23 mouse cellular contexts compared by ENCODE assay signal in genomic region chr4:132783732-132784131, GRCm38 (mm10). TPM values are rescaled to one million over a fixed set of nuclear protein-coding genes. Genes with fewer than 3 reads are reported as not detected.
DNase-seq lines count a peak whose midpoint lies in the region; ATAC-seq and TF ChIP-seq lines count a peak whose summit lies in the region.
"Had no signal": no experiment of that assay in that cellular context is flagged by ENCODE, and none has a peak within 500 bp of the region (broad histone marks: within the 10 kb centered on the region; RNA-seq: fewer than 3 reads in every experiment).

No protein-coding gene starts in this region.

- no peak overlapping the region for H3K9ac ChIP-seq in CH12.LX (ENCODE audit: insufficient read depth, low read depth)
- H3K9ac ChIP-seq: embryonic facial prominence, embryonic 13.5 days; forebrain, embryonic 13.5 days; heart, embryonic 15.5 days; hindbrain, embryonic 14.5 days had no signal

- DNase-seq in CD4-positive helper T cell, adult 2 months (ENCODE audit: low read depth, low spot score): peak; percentile 79
- no peak for DNase-seq in CH12.LX (ENCODE audit: extremely low read depth)
- no peak for DNase-seq in thymus, postnatal 36 days
- no peak for DNase-seq in retina, embryonic 14.5 days (ENCODE audit: low spot score)
- DNase-seq in frontal cortex, postnatal 25 days (ENCODE audit: low spot score in 2 of 2): no peak
- DNase-seq in MN1 (ENCODE audit: low spot score): no peak
- DNase-seq: adrenal gland, postnatal 10 days; cerebellum, adult 18-20 months; cerebellum, adult 9-11 months; cerebellum, postnatal 36 days; gastrocnemius, postnatal 14 days; heart, adult 2 months; heart, postnatal 14 days had no signal

- H3K9me3 ChIP-seq in CH12.LX (replicated peaks; ENCODE audit: low read length): peaks cover 8% of the 10 kb centered on the region
- H3K9me3 ChIP-seq: embryonic facial prominence, embryonic 13.5 days; forebrain, embryonic 13.5 days; heart, embryonic 15.5 days; hindbrain, embryonic 10.5 days had no signal

- 0 out of 2 replicates have a peak, but pooled peaks have one; percentile 28 for ATAC-seq in megakaryocyte-erythroid progenitor cell, adult 5-6 weeks (replicated peaks; ENCODE audit: low FRiP score, low TSS enrichment, poor library complexity, severe bottlenecking)
- ATAC-seq: forebrain, embryonic 13.5 days; intestine, postnatal 0 days had no signal

- H3K4me2 ChIP-seq in CH12.LX (ENCODE audit: insufficient read depth, low read depth, poor library complexity, severe bottlenecking): no peak overlapping the region
- H3K4me2 ChIP-seq: embryonic facial prominence, embryonic 13.5 days; forebrain, embryonic 13.5 days; heart, embryonic 11.5 days; heart, embryonic 15.5 days; hindbrain, embryonic 14.5 days had no signal

- in situ Hi-C loops in CH12.LX (cut with MboI; ENCODE audit: low pct_ligation_motif_present, low pct_unique_long_range_greater_than_20kb, low sequenced_read_pairs): no loop called here

- TF ChIP-seq EP300 in CH12.LX (IDR thresholded peaks at IDR 0.05; ENCODE audit: low read length): no peak

- no peaks in the 10 kb centered on the region for H3K79me2 ChIP-seq in CH12.LX (replicated peaks; ENCODE audit: control insufficient read depth, extremely low read depth, insufficient read depth, poor library complexity, severe bottlenecking)

- TF ChIP-seq POLR2A in CH12.LX (IDR thresholded peaks at IDR 0.05; ENCODE audit: low read depth, low read length): no peak
- TF ChIP-seq POLR2A in bone marrow macrophage, adult 2 months (IDR thresholded peaks at IDR 0.05; ENCODE audit: borderline replicate concordance, low read depth, low read length): no peak

- 0 out of 2 replicates have a peak overlapping the region, but pooled peaks have one; percentile 16 for H3K27ac ChIP-seq in CH12.LX (ENCODE audit: insufficient read depth, low read depth)
- H3K27ac ChIP-seq in bone marrow macrophage, adult 2 months (ENCODE audit: insufficient read depth, low read depth, low read length): peak overlapping the region; percentile 21; the same call in 1 of the 2 replicates
- H3K27ac ChIP-seq: embryonic facial prominence, embryonic 13.5 days; forebrain, embryonic 13.5 days; heart, adult 2 months; heart, embryonic 15.5 days; hindbrain, embryonic 10.5 days; hindbrain, embryonic 14.5 days had no signal

- no peaks in the 10 kb centered on the region for H3K27me3 ChIP-seq in CH12.LX (replicated peaks)
- H3K27me3 ChIP-seq: embryonic facial prominence, embryonic 13.5 days; forebrain, embryonic 13.5 days; heart, embryonic 15.5 days had no signal

- no peak overlapping the region for H3K4me3 ChIP-seq in CH12.LX (replicated peaks in 1 of 3; ENCODE audit: low read depth in 2 of 3, low read length in 2 of 3, poor library complexity in 1 of 3)
- no peak overlapping the region for H3K4me3 ChIP-seq in bone marrow macrophage, adult 2 months (ENCODE audit: insufficient read depth, low read length)
- H3K4me3 ChIP-seq: embryonic facial prominence, embryonic 13.5 days; forebrain, embryonic 13.5 days; heart, adult 2 months; heart, embryonic 15.5 days; hindbrain, embryonic 10.5 days had no signal

- TF ChIP-seq RAD21 in CH12.LX (IDR thresholded peaks at IDR 0.05; ENCODE audit: low read depth, low read length): no peak

- peaks cover 49 to 77% of the 10 kb centered on the region in 2 experiments for H3K36me3 ChIP-seq in CH12.LX (replicated peaks in 1 of 2; ENCODE audit: control insufficient read depth in 1 of 2, insufficient read depth in 1 of 2, low read length in 1 of 2)

- TF ChIP-seq CTCF in CH12.LX (conservative IDR thresholded peaks at IDR 0.05 in 1 of 2, IDR thresholded peaks at IDR 0.05 in 1 of 2; ENCODE audit: low read depth in 2 of 2, low read length in 2 of 2): no peak
- no peak for TF ChIP-seq CTCF in bone marrow macrophage, adult 2 months (IDR thresholded peaks at IDR 0.05; ENCODE audit: low read depth, low read length)

- dilution Hi-C loops in CH12.LX (cut with MboI; ENCODE audit: extremely low pct_ligation_motif_present, extremely low pct_unique_long_range_greater_than_20kb, low sequenced_read_pairs): no loop called here

- H3K4me1 ChIP-seq in CH12.LX (ENCODE audit: control insufficient read depth in 1 of 2, insufficient read depth in 2 of 2): peaks cover 17 to 52% of the 10 kb centered on the region in 2 experiments
- peaks cover 30% of the 10 kb centered on the region for H3K4me1 ChIP-seq in bone marrow macrophage, adult 2 months (ENCODE audit: control insufficient read depth, insufficient read depth, low read length)
- H3K4me1 ChIP-seq: forebrain, embryonic 13.5 days; heart, embryonic 15.5 days had no signal

TF ChIP-seq in CH12.LX, 34 proteins besides CTCF, POLR2A, EP300 and RAD21:
- TF ChIP-seq ZKSCAN1 (IDR thresholded peaks at IDR 0.05; ENCODE audit: borderline replicate concordance, low read depth, low read length): no peak
- TF ChIP-seq CHD2 (IDR thresholded peaks at IDR 0.05; ENCODE audit: low read length): no peak
- TF ChIP-seq KAT2A (IDR thresholded peaks at IDR 0.05; ENCODE audit: insufficient replicate concordance, low read length): no peak
- no peak for TF ChIP-seq PAX5 (IDR thresholded peaks at IDR 0.05; ENCODE audit: low read length)
- no peak for TF ChIP-seq MAZ (IDR thresholded peaks at IDR 0.05; ENCODE audit: low read depth, low read length)
- no peak for TF ChIP-seq NELFE (IDR thresholded peaks at IDR 0.05; ENCODE audit: low read depth, low read length)
- TF ChIP-seq JUN (IDR thresholded peaks at IDR 0.05; ENCODE audit: insufficient read depth, low read depth, low read length): no peak
- no peak for TF ChIP-seq JUND (conservative IDR thresholded peaks at IDR 0.05; ENCODE audit: low read depth, low read length)
- TF ChIP-seq ZC3H11A (IDR thresholded peaks at IDR 0.05; ENCODE audit: low read depth, low read length): no peak
- TF ChIP-seq MYC (IDR thresholded peaks at IDR 0.05; ENCODE audit: low read depth, low read length): no peak
- TF ChIP-seq USF1 (IDR thresholded peaks at IDR 0.05; ENCODE audit: low read depth, low read length): no peak
- TF ChIP-seq TBP (conservative IDR thresholded peaks at IDR 0.05; ENCODE audit: low read depth, low read length): no peak

RNA-seq across cellular contexts. Expression of gene Themis2, which starts 12.5 kb away (rescaled TPM):
- 14.2 and 17.1 TPM in 2 replicates for total RNA-seq in CH12.LX (2012; rRNA removed)
- total RNA-seq in CH12.LX (2014; rRNA removed): 9.3 and 10.2 TPM in 2 replicates
- polyA plus RNA-seq in CH12.LX (2012; ENCODE audit: insufficient read length, low read depth): 30.7 and 35.7 TPM in 2 replicates
- polyA plus RNA-seq in bone marrow macrophage, adult 2 months (2012; ENCODE audit: insufficient read depth, insufficient read length, missing spikeins): 132 and 141 TPM in 2 replicates
- total RNA-seq in megakaryocyte-erythroid progenitor cell, adult 5-6 weeks (2014; fragmentation: Nextera tagmentation): 2.0 and 3.9 TPM in 2 replicates
- 0.80 and 1.7 TPM in 2 replicates for total RNA-seq in megakaryocyte-erythroid progenitor cell, adult 5-6 weeks (2017)
- polyA plus RNA-seq: C2C12 had no signal

RNA-seq across cellular contexts. Expression of gene Rpa2, which starts 15.6 kb away (rescaled TPM):
- 80.2 and 108 TPM in 2 replicates for total RNA-seq in CH12.LX (2012; rRNA removed)
- total RNA-seq in CH12.LX (2014; rRNA removed): 142 and 157 TPM in 2 replicates
- polyA plus RNA-seq in CH12.LX (2012; ENCODE audit: insufficient read length, low read depth): 97.9 and 103 TPM in 2 replicates
- 18.4 and 21.8 TPM in 2 replicates for polyA plus RNA-seq in bone marrow macrophage, adult 2 months (2012; ENCODE audit: insufficient read depth, insufficient read length, missing spikeins)
- 108 and 128 TPM in 2 replicates for total RNA-seq in megakaryocyte-erythroid progenitor cell, adult 5-6 weeks (2014; fragmentation: Nextera tagmentation)
- total RNA-seq in megakaryocyte-erythroid progenitor cell, adult 5-6 weeks (2017): 52.6 and 55.3 TPM in 2 replicates

RNA-seq across cellular contexts. Expression of gene Smpdl3b, which starts 26.7 kb away (rescaled TPM):
- 20.9 and 24.0 TPM in 2 replicates for total RNA-seq in CH12.LX (2012; rRNA removed)
- total RNA-seq in CH12.LX (2014; rRNA removed): 3.6 and 4.6 TPM in 2 replicates
- polyA plus RNA-seq in CH12.LX (2012; ENCODE audit: insufficient read length, low read depth): 2.9 TPM in 2 replicates
- 8.8 and 9.1 TPM in 2 replicates for polyA plus RNA-seq in bone marrow macrophage, adult 2 months (2012; ENCODE audit: insufficient read depth, insufficient read length, missing spikeins)
- total RNA-seq in megakaryocyte-erythroid progenitor cell, adult 5-6 weeks (2014; fragmentation: Nextera tagmentation): not detected in 2 replicates
- total RNA-seq in megakaryocyte-erythroid progenitor cell, adult 5-6 weeks (2017): not detected in 2 replicates

RNA-seq across cellular contexts. Expression of gene Xkr8, which starts 51.4 kb away (rescaled TPM):
- total RNA-seq in CH12.LX (2012; rRNA removed) (6.2 and 8.6 TPM in 2 replicates), CH12.LX (2014; rRNA removed) (3.7 and 3.8 TPM in 2 replicates)
- polyA plus RNA-seq in CH12.LX (2012; ENCODE audit: insufficient read length, low read depth): 4.9 and 5.5 TPM in 2 replicates
- 2.4 and 2.7 TPM in 2 replicates for polyA plus RNA-seq in bone marrow macrophage, adult 2 months (2012; ENCODE audit: insufficient read depth, insufficient read length, missing spikeins)
- total RNA-seq in megakaryocyte-erythroid progenitor cell, adult 5-6 weeks (2014; fragmentation: Nextera tagmentation): 0.92 and 2.9 TPM in 2 replicates
- 0.42 and 1.9 TPM in 2 replicates for total RNA-seq in megakaryocyte-erythroid progenitor cell, adult 5-6 weeks (2017)

RNA-seq across cellular contexts. Expression of gene Ppp1r8, which starts 59.2 kb away (rescaled TPM):
- total RNA-seq in CH12.LX (2012; rRNA removed) (89.0 and 105 TPM in 2 replicates), CH12.LX (2014; rRNA removed) (141 and 153 TPM in 2 replicates)
- polyA plus RNA-seq in CH12.LX (2012; ENCODE audit: insufficient read length, low read depth): 107 and 113 TPM in 2 replicates
- polyA plus RNA-seq in bone marrow macrophage, adult 2 months (2012; ENCODE audit: insufficient read depth, insufficient read length, missing spikeins): 24.3 and 28.5 TPM in 2 replicates
- total RNA-seq in megakaryocyte-erythroid progenitor cell, adult 5-6 weeks (2014; fragmentation: Nextera tagmentation): 67.6 and 68.4 TPM in 2 replicates
- total RNA-seq in megakaryocyte-erythroid progenitor cell, adult 5-6 weeks (2017): 75.2 and 88.5 TPM in 2 replicates

Comparison
In these comparisons a context has a peak if more than half of its experiments do, and no peak if none do; other contexts are left out.
1. RNA of gene Smpdl3b, which starts 26.7 kb away (total RNA-seq): 3.6 to 24.0 TPM in CH12.LX; not detected in megakaryocyte-erythroid progenitor cell, adult 5-6 weeks; every median in the first group is over 4 times any median in the second.